ENCODE assay signal across 8 mouse cellular contexts in genomic region chr16:20621991-20622685, GRCm38 (mm10). TPM values are rescaled to one million over a fixed set of nuclear protein-coding genes. Genes with fewer than 3 reads are reported as not detected.
DNase-seq lines count a peak whose midpoint lies in the region; ATAC-seq and TF ChIP-seq lines count a peak whose summit lies in the region.

No protein-coding gene starts in this region.

- peak; percentile 56 for DNase-seq in CD4-positive helper T cell, adult 2 months (ENCODE audit: low read depth, low spot score)
- peak; percentile 92 to 96 for DNase-seq in adrenal gland, adult (ENCODE audit: inconsistent age in 2 of 2, low spot score in 1 of 2)
- peak; percentile 46 for DNase-seq in embryo, embryonic 11.5 days (ENCODE audit: low read depth, low spot score)
- DNase-seq in heart, embryonic 10.5 days (ENCODE audit: low spot score), result peak; percentile 85
- DNase-seq in kidney, adult 9 months, result peak; percentile 22
- peak in 2 of 3 experiments; percentile 38 to 49 for DNase-seq in liver, embryonic 14.5 days (ENCODE audit: low read depth in 3 of 3, low spot score in 3 of 3)
- peak; percentile 44 for DNase-seq in naive thymus-derived CD4-positive, alpha-beta T cell, adult 2 months (ENCODE audit: low read depth)
- peak; percentile 32 for DNase-seq in thymus, postnatal 14 days

- H3K27me3 ChIP-seq in heart, embryonic 10.5 days (ENCODE audit: insufficient read depth, poor library complexity, severe bottlenecking), result peaks cover 59% of the 10 kb centered on the region
- peaks cover 53% of the 10 kb centered on the region for H3K27me3 ChIP-seq in liver, embryonic 14.5 days (ENCODE audit: control insufficient read depth, insufficient read depth, low read length)

- H3K4me1 ChIP-seq in heart, embryonic 10.5 days, result peaks cover 36% of the 10 kb centered on the region
- H3K4me1 ChIP-seq in liver, embryonic 14.5 days (replicated peaks; ENCODE audit: control insufficient read depth in 2 of 2, insufficient read depth in 2 of 2, low read length in 1 of 2), result peaks cover 0 to 4% of the 10 kb centered on the region in 2 experiments; a peak in 2 of 4 replicates

- ATAC-seq in liver, embryonic 14.5 days (ENCODE audit: insufficient read depth), result peak; percentile 47; the same call in 1 of the 2 replicates

- H3K27ac ChIP-seq in heart, embryonic 10.5 days, result peak overlapping the region; percentile 84
- H3K27ac ChIP-seq in liver, embryonic 14.5 days, result no peak overlapping the region

- peak overlapping the region; percentile 77 for H3K4me3 ChIP-seq in heart, embryonic 10.5 days
- peak overlapping the region; percentile 65 to 66 for H3K4me3 ChIP-seq in liver, embryonic 14.5 days (ENCODE audit: insufficient read depth in 1 of 2, low read depth in 2 of 2, low read length in 2 of 2)

- TF ChIP-seq CTCF in liver, embryonic 14.5 days (IDR thresholded peaks at IDR 0.05; ENCODE audit: low read depth), result no peak

- H3K4me2 ChIP-seq in liver, embryonic 14.5 days (ENCODE audit: low read depth), result peak overlapping the region; percentile 92

- TF ChIP-seq EP300 in liver, embryonic 14.5 days (IDR thresholded peaks at IDR 0.05; ENCODE audit: low read depth), result no peak

- under 1% methylated on average over 37 of the region's 37 CpGs for WGBS in heart, embryonic 10.5 days
- WGBS in liver, embryonic 14.5 days (ENCODE audit: insufficient replicate concordance), result under 1% methylated on average over 37 of the region's 37 CpGs

- no peaks in the 10 kb centered on the region for H3K9me3 ChIP-seq in heart, embryonic 10.5 days
- H3K9me3 ChIP-seq in liver, embryonic 14.5 days (ENCODE audit: control insufficient read depth, low read length), result no peaks in the 10 kb centered on the region

- 0 out of 2 replicates have a peak, but pooled peaks cover 5% of the 10 kb centered on the region for H3K36me3 ChIP-seq in heart, embryonic 10.5 days
- H3K36me3 ChIP-seq in liver, embryonic 14.5 days (replicated peaks; ENCODE audit: control insufficient read depth, insufficient read depth, low read depth), result no peaks in the 10 kb centered on the region

- H3K9ac ChIP-seq in liver, embryonic 14.5 days (replicated peaks), result no peak overlapping the region

RNA-seq across cellular contexts. Expression of gene Camk2n2, which starts 1.1 kb away (rescaled TPM):
- polyA plus RNA-seq in heart, embryonic 10.5 days (2016; fragmentation: Nextera tagmentation; extraction: Ambion mirVana), result 0.54 and 0.83 TPM in 2 replicates
- 0.32 and 0.38 TPM in 2 replicates for polyA plus RNA-seq in liver, embryonic 14.5 days (2012; rRNA removed)
- polyA plus RNA-seq in liver, embryonic 14.5 days (2014; fragmentation: Nextera tagmentation; extraction: Ambion mirVana), result 0.19 and 0.32 TPM in 2 replicates

RNA-seq across cellular contexts. Expression of gene Ece2, which starts 7.5 kb away (rescaled TPM):
- 0.95 and 1.4 TPM in 2 replicates for polyA plus RNA-seq in heart, embryonic 10.5 days (2016; fragmentation: Nextera tagmentation; extraction: Ambion mirVana)
- polyA plus RNA-seq in liver, embryonic 14.5 days (2012; rRNA removed), result 0.08 TPM in 1 of 2 replicates, not detected in the other
- 0.04 TPM in 1 of 2 replicates, not detected in the other for polyA plus RNA-seq in liver, embryonic 14.5 days (2014; fragmentation: Nextera tagmentation; extraction: Ambion mirVana)

RNA-seq across cellular contexts. Expression of gene Alg3, which starts 10.6 kb away (rescaled TPM):
- polyA plus RNA-seq in heart, embryonic 10.5 days (2016; fragmentation: Nextera tagmentation; extraction: Ambion mirVana), result 44.3 and 50.7 TPM in 2 replicates
- 9.3 and 12.7 TPM in 2 replicates for polyA plus RNA-seq in liver, embryonic 14.5 days (2012; rRNA removed)
- polyA plus RNA-seq in liver, embryonic 14.5 days (2014; fragmentation: Nextera tagmentation; extraction: Ambion mirVana), result 21.7 and 23.6 TPM in 2 replicates

RNA-seq across cellular contexts. Expression of gene Gm49333, which starts 10.7 kb away (rescaled TPM):
- polyA plus RNA-seq in heart, embryonic 10.5 days (2016; fragmentation: Nextera tagmentation; extraction: Ambion mirVana), result not detected in 2 replicates
- 0.04 and 0.08 TPM in 2 replicates for polyA plus RNA-seq in liver, embryonic 14.5 days (2012; rRNA removed)
- not detected in 2 replicates for polyA plus RNA-seq in liver, embryonic 14.5 days (2014; fragmentation: Nextera tagmentation; extraction: Ambion mirVana)

RNA-seq across cellular contexts. Expression of gene Eef1akmt4, which starts 10.7 kb away (rescaled TPM):
- 29.9 and 39.5 TPM in 2 replicates for polyA plus RNA-seq in heart, embryonic 10.5 days (2016; fragmentation: Nextera tagmentation; extraction: Ambion mirVana)
- 9.4 and 10.3 TPM in 2 replicates for polyA plus RNA-seq in liver, embryonic 14.5 days (2012; rRNA removed)
- 18.1 and 20.7 TPM in 2 replicates for polyA plus RNA-seq in liver, embryonic 14.5 days (2014; fragmentation: Nextera tagmentation; extraction: Ambion mirVana)

Comparison
In these comparisons a context has a peak if more than half of its experiments do, and no peak if none do; other contexts are left out.
1. DNase-seq: peak in every context shown above with its lines; median percentile 94 in adrenal gland, adult; 85 in heart, embryonic 10.5 days; 56 in CD4-positive helper T cell, adult 2 months; 46 in embryo, embryonic 11.5 days; 44 in naive thymus-derived CD4-positive, alpha-beta T cell, adult 2 months; 44 in liver, embryonic 14.5 days; 32 in thymus, postnatal 14 days; 22 in kidney, adult 9 months.